Mouse (Mus musculus) erythroblast, embryonic 14.5 days (primary cell): ENCODE data around the gene Ap1m2.

Experiments used
- GATA1 ChIP-seq: IDR thresholded peaks from 2 replicates; pipeline ENCODE4 v1.6.1; 2012; ENCODE audit warnings: low read length, inconsistent platforms, mixed read lengths
- TAL1 ChIP-seq: IDR thresholded peaks from 3 replicates; pipeline ENCODE4 v1.6.1; 2012; ENCODE audit warnings: low read length, inconsistent platforms, mixed read lengths

DNA sequence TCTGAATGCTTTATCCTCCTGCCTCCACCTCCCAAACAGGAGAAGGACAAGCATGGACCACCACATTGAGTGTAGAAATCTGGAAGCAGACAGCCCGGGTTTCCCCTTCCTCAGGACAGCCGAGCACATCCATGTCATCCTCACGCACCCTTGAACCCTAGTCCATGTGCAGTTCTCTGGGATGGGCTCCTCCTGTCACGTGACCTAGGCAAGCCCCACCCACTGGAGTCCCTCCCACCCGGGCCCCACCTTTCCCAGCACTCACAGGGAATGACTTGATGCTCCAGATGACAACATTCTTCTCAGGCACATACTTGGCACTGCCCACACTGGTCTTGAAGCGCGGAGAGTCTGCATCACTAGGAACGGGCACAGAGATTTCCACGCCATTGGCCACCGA is 13.1 kb downstream of the Ap1m2 start:
- TF ChIP-seq GATA1 (no peak), TAL1 (no peak)
